Mouse (Mus musculus) heart, embryonic 10.5 days (tissue): ENCODE measurements around the gene Dennd4c. TPM values are rescaled to one million over a fixed set of nuclear protein-coding genes. Genes with fewer than 3 reads are reported as not detected.
"Not testable (repeated sequence)": the region's sequence is repeated elsewhere in the genome, so short reads cannot be mapped to it uniquely, and the experiment has no call there.

Experiments used
- DNase-seq: peaks from one replicate; pipeline ENCODE4 v3.0.0-alpha.2; 2017; ENCODE audit warnings: low spot score
- H3K27ac ChIP-seq: fragments of 300-500 bp; sonication (generic); 2 replicates; pipeline ENCODE4 v1.5.1; 2016; ENCODE audit warnings: mild to moderate bottlenecking
- H3K27me3 ChIP-seq: fragments of 300-500 bp; sonication (generic); 2 replicates; pipeline ENCODE4 v1.6.1; 2016; ENCODE audit warnings: mild to moderate bottlenecking; ENCODE audit not compliant: poor library complexity, insufficient read depth, severe bottlenecking
- H3K36me3 ChIP-seq: fragments of 300-500 bp; sonication (generic); 2 replicates; pipeline ENCODE4 v1.6.1; 2016; ENCODE audit warnings: mild to moderate bottlenecking, moderate library complexity
- H3K4me1 ChIP-seq: fragments of 300-500 bp; sonication (generic); 2 replicates; pipeline ENCODE4 v1.6.1; 2016; ENCODE audit warnings: mild to moderate bottlenecking
- H3K4me3 ChIP-seq: fragments of 300-500 bp; sonication (generic); 2 replicates; pipeline ENCODE4 v1.5.1; 2016; ENCODE audit warnings: mild to moderate bottlenecking, moderate library complexity
- H3K9me3 ChIP-seq: fragments of 300-500 bp; sonication (generic); 2 replicates; pipeline ENCODE4 v1.6.1; 2016; ENCODE audit warnings: mild to moderate bottlenecking, moderate library complexity
- WGBS: fragments of 180-500 bp; shearing (Covaris S2); methylation state at CpG from one replicate; pipeline ENCODE4 v1.1.7; 2016; 5-methylcytosine and 5-hydroxymethylcytosine counted together
- polyA plus RNA-seq: library from polyadenylated mRNA; unstranded; fragments of >200 nt; fragmentation: Nextera tagmentation; extraction: Ambion mirVana; gene quantifications from 2 replicates; pipeline ENCODE4 v1.2.1, GENCODE M21; 2016

Gene Dennd4c
- polyA plus RNA-seq, 1 experiment from 2014 or later = 4.6 TPM

GRCm38 (mm10) chr4:86841141-86841540 is 92.8 kb downstream of the Dennd4c start:
- H3K4me1 ChIP-seq, H3K9me3 ChIP-seq, H3K27me3 ChIP-seq, DNase-seq, H3K4me3 ChIP-seq, H3K27ac ChIP-seq: not testable (repeated sequence)
- peaks cover 69% of the 10 kb centered on the region for H3K36me3 ChIP-seq
- 98% methylated on average over 2 of the region's 2 CpGs for whole genome bisulfite sequencing

DNA sequence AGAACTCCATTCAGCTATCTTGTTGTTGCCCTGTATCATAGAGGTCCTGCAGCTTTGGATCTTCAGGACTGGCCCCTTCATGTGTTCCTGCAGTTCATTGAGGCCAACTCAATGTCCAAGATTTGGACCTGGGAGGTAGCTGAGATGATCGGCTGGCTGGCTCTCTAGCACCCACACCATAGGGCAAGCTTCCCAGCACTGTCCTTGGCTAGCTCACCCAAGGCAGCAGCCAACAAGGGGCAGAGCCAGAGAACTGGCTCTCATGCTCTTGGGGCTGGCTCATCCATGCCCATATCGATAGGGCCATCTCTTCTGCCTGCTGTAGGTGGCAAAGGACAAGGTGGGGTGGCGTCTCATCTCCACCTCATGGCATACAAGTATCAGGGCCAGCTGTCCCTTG is 97.0 kb downstream of the Dennd4c start:
- H3K4me1 ChIP-seq = no peaks in the 10 kb centered on the region
- 94% methylated on average over 3 of the region's 3 CpGs for WGBS
- H3K9me3 ChIP-seq = no peaks in the 10 kb centered on the region
- H3K27ac ChIP-seq = no peak overlapping the region
- H3K4me3 ChIP-seq = no peak overlapping the region
- no peaks in the 10 kb centered on the region for H3K27me3 ChIP-seq
- no peak for DNase-seq
- peaks cover 56% of the 10 kb centered on the region for H3K36me3 ChIP-seq

DNA sequence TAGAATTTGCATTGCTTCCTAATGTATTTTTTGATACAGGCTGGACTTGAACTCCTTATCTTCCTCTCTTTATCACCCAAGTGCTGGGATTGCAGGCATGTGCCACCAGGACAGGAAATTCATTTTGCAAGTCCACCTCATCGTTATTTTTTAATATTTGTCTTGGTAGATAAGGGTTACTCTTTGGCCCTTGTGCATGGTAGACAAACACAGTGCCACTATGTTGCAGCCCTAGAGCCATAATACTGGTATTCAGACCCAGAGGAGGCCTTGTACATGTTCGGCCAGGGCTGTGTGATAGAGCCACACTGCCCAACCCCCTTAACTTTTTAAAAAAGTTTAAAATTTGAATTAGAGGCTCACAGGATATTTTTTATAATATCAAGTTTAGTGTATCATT is 98.9 kb downstream of the Dennd4c start:
- Histone ChIP-seq H3K27me3 (no peaks in the 10 kb centered on the region), H3K4me3 (no peak overlapping the region), H3K4me1 (0 out of 2 replicates have a peak, but pooled peaks cover 4% of the 10 kb centered on the region), H3K9me3 (no peaks in the 10 kb centered on the region), H3K36me3 (peaks cover 55% of the 10 kb centered on the region), H3K27ac (no peak overlapping the region)
- 73% methylated on average over 2 of the region's 2 CpGs for WGBS
- no peak for DNase-seq

DNA sequence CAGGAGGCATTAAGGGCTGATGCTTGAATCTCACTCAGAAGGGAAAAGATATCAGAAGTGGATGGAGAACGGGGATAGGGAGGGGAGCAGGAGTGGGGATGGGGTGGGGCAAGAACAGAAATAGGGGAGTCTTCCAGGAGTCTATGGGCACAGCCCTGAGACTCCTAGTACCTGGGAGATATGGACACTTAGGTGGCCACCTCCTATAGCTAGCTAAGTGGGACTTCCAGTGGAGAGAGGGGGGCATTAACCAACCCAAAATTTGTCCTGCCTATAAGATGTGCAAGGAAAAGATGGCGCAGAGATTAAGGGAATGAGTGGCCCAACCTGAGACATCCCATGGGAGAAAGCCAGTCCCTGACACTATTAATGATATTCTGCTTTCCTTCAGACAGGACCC is 103.0 kb downstream of the Dennd4c start:
- no peak for DNase-seq
- Histone ChIP-seq H3K27ac (no peak overlapping the region), H3K36me3 (peaks cover 60% of the 10 kb centered on the region), H3K4me1 (0 out of 2 replicates have a peak, but pooled peaks cover 9% of the 10 kb centered on the region), H3K27me3 (no peaks in the 10 kb centered on the region), H3K9me3 (no peaks in the 10 kb centered on the region), H3K4me3 (no peak overlapping the region)
- 52% methylated on average over 2 of the region's 2 CpGs for WGBS

DNA sequence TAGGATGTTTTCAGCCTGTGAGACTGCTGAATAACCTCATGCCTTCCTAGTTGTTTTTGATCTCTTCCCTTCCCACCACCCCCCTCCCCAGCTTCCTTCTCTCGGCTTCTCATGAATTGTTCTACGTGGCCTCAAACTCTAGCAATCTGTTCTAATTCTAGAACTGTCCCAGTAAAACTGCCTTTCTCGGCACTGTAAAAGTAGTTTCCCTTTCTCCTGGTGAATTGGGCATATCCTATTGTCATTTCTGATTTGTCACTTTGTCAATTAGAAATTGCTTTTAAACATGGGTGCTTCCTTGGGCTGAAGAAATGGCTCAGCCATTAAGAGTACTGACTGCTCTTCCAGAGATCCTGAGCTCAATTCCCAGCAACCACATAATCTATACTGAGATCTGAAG is 103.7 kb downstream of the Dennd4c start:
- H3K36me3 ChIP-seq = peaks cover 56% of the 10 kb centered on the region

DNA sequence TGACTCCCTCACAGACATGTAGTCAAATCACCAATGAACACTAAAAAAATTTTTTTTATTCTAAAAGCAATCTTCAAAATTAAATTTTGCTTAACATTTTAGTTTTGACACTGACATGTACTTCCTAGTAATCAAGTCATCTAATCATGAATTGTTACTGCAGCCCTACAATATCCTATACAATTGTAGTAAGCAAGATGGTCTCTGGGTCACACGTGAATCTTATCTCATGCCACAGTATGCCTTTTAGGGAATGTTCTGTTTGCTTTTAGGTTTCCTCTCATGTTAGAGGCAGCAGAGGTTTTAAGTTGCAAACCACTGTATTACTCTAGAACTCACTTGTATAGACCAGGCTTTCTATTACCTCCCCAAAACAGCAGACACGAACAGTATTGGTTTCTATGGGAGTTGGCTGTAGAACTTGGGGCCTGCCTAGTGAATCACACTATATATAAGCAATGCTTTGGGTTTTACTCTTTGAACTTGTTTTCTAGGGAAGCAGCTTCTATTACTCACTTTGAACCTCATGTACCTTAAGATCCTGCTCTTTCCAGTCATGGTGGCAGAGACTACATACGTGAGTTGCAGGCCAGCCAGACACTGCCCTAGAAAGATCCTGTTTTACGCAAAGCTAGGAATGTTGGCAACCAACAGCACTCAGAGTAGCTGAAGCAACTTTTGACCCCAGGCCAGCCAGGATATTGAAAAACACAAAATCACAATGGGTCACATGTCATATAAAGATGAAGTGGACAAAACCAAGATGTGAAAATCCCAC is 104.6 kb downstream of the Dennd4c start:
- Histone ChIP-seq H3K4me1 (peaks cover 11% of the 10 kb centered on the region), H3K4me3 (no peak overlapping the region), H3K27me3 (no peaks in the 10 kb centered on the region), H3K36me3 (peaks cover 51% of the 10 kb centered on the region), H3K27ac (no peak overlapping the region), H3K9me3 (no peaks in the 10 kb centered on the region)
- DNase-seq = no peak
- WGBS = 78% methylated on average over 4 of the region's 4 CpGs

More for the DNA sequence above, 103.7 kb downstream of the Dennd4c start:
- WGBS = 50% methylated on average over 3 of the region's 3 CpGs
- Histone ChIP-seq H3K9me3 (no peaks in the 10 kb centered on the region), H3K4me1 (0 out of 2 replicates have a peak, but pooled peaks cover 9% of the 10 kb centered on the region), H3K27me3 (no peaks in the 10 kb centered on the region), H3K4me3 (no peak overlapping the region), H3K27ac (no peak overlapping the region)
- DNase-seq = no peak

- Histone ChIP-seq H3K36me3 (peaks cover 40% of the 10 kb centered on the region), H3K4me1 (peaks cover 13% of the 10 kb centered on the region), H3K27me3 (no peaks in the 10 kb centered on the region), H3K9me3 (no peaks in the 10 kb centered on the region), H3K27ac (peak overlapping the region; percentile 99), H3K4me3 (peak overlapping the region; percentile 98)
- under 1% methylated on average over 50 of the region's 50 CpGs for WGBS
- DNase-seq = no peak
These were observed 108.2 kb downstream of the Dennd4c start for GRCm38 (mm10) chr4:86856304-86857112.

GRCm38 (mm10) chr4:86857113-86858069 is 109.0 kb downstream of the Dennd4c start, which contains the start of gene Rps6:
Gene Rps6 (minus strand): TSS chr4:86857412.
- Histone ChIP-seq H3K27me3 (no peaks in the 10 kb centered on the region), H3K36me3 (peaks cover 34% of the 10 kb centered on the region), H3K4me1 (peaks cover 12% of the 10 kb centered on the region), H3K27ac (peak within 1 kb of the TSS; percentile 99), H3K9me3 (no peaks in the 10 kb centered on the region), H3K4me3 (peak within 1 kb of the TSS; percentile 98)
- under 1% methylated on average over 68 of the region's 68 CpGs for WGBS
- DNase-seq = peak; percentile 97

GRCm38 (mm10) chr4:86858070-86858440 is 109.7 kb downstream of the Dennd4c start:
- no peak for DNase-seq
- no peaks in the 10 kb centered on the region for H3K9me3 ChIP-seq
- H3K27me3 ChIP-seq = no peaks in the 10 kb centered on the region
- peak overlapping the region; percentile 99; the same call in 1 of the 2 replicates for H3K27ac ChIP-seq
- peaks cover 27% of the 10 kb centered on the region for H3K36me3 ChIP-seq
- H3K4me1 ChIP-seq = peaks cover 12% of the 10 kb centered on the region
- 49% methylated on average over 12 of the region's 12 CpGs for WGBS
- H3K4me3 ChIP-seq = peak overlapping the region; percentile 98

GRCm38 (mm10) chr4:86864087-86864486 is 115.7 kb downstream of the Dennd4c start:
- WGBS = 79% methylated on average over 5 of the region's 5 CpGs
- H3K36me3 ChIP-seq = no peaks in the 10 kb centered on the region

GRCm38 (mm10) chr4:86871988-86872387 is 123.6 kb downstream of the Dennd4c start:
- Histone ChIP-seq H3K4me3 (no peak overlapping the region), H3K9me3 (no peaks in the 10 kb centered on the region), H3K27me3 (peaks cover 20% of the 10 kb centered on the region; the same call in 1 of the 2 replicates), H3K4me1 (peaks cover 8% of the 10 kb centered on the region), H3K36me3 (no peaks in the 10 kb centered on the region), H3K27ac (no peak overlapping the region)
- no peak for DNase-seq

More at GRCm38 (mm10) chr4:86864087-86864486, 115.7 kb downstream of the Dennd4c start:
- Histone ChIP-seq H3K4me1 (no peaks in the 10 kb centered on the region), H3K4me3 (no peak overlapping the region), H3K27me3 (0 out of 2 replicates have a peak, but pooled peaks cover 3% of the 10 kb centered on the region), H3K9me3 (no peaks in the 10 kb centered on the region), H3K27ac (no peak overlapping the region)
- DNase-seq = no peak

- Histone ChIP-seq H3K9me3 (no peaks in the 10 kb centered on the region), H3K36me3 (no peaks in the 10 kb centered on the region), H3K4me1 (peaks cover 8% of the 10 kb centered on the region), H3K27ac (no peak overlapping the region), H3K4me3 (no peak overlapping the region), H3K27me3 (peaks cover 20% of the 10 kb centered on the region; the same call in 1 of the 2 replicates)
- 57% methylated on average over 4 of the region's 4 CpGs for WGBS
- DNase-seq = no peak
These were observed 124.7 kb downstream of the Dennd4c start for GRCm38 (mm10) chr4:86873072-86873471.
